Mouse (Mus musculus) small intestine, adult 2 months (tissue): ENCODE measurements around the gene Hrh2.

Experiments
- CTCF ChIP-seq: fragments of 200-500 bp; IDR thresholded peaks from 2 replicates; pipeline ENCODE4 v1.5.1; 2012; ENCODE audit warnings: low read depth, mild to moderate bottlenecking, control low read depth, inconsistent platforms, low read length, moderate library complexity, mixed read lengths; ENCODE audit not compliant: insufficient replicate concordance, insufficient read length; ENCODE audit errors: extremely low read depth
- POLR2A ChIP-seq: fragments of 200-500 bp; IDR thresholded peaks from 2 replicates; pipeline ENCODE4 v1.6.1; 2012; ENCODE audit warnings: low read depth, mild to moderate bottlenecking, control low read depth, inconsistent platforms, low read length, moderate library complexity

DNA sequence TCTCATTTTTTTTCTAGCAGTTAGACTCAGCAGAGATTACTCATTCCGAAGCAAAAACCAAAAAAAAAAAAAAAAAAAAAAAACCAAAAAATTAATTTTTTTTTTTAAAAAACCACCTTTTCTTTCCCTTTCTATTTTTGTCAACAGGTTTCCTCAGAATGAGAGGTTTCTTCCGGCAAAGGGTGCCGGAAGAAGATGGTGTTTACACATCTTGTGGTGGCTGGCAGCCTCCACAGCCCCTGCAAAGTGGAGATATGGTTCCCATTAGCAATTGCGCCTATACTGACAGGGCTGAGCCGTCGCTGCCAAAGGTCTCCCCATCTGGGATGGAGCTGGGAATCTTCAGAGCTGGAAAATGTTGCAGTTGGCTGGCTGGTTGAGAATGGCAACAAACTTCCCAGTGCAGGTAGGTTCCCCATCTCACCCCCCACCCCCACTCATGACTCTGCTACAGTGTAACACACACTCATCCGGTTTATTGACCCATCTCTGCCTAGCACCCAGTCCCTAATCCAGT lies 3.7 kb upstream of the Hrh2 start:
- TF ChIP-seq POLR2A (no peak), CTCF (no peak)
